Mouse (Mus musculus) MEL (cell line): Measurements from ENCODE around the gene Asap3. TPM values are rescaled to one million over a fixed set of nuclear protein-coding genes. Genes with fewer than 3 reads are reported as not detected.

Experiments used
- DNase-seq: peaks from one replicate; pipeline ENCODE4 v3.0.0; 2011; ENCODE audit warnings: low read depth, low spot score
- H3K27ac ChIP-seq: 2 replicates; pipeline ENCODE4 v1.5.1; 2012; ENCODE audit warnings: low read depth, mild to moderate bottlenecking, control low read depth, low read length, moderate library complexity; ENCODE audit not compliant: control insufficient read depth
- H3K27me3 ChIP-seq, 2 experiments: fragments of 150-350 bp in 1 of 2; sonication (generic) in 1 of 2; 2 replicates each; pipeline ENCODE4 v1.6.1; 2012; ENCODE audit warnings: low read length in 2 of 2, mild to moderate bottlenecking in 2 of 2, improper control_type of control experiment in 1 of 2, moderate library complexity in 1 of 2; ENCODE audit not compliant: insufficient read depth in 2 of 2, control insufficient read depth in 1 of 2
- H3K36me3 ChIP-seq, 2 experiments: 2 replicates each; pipeline ENCODE4 v1.6.1; 2012 to 2014; ENCODE audit warnings: low read length in 2 of 2, improper control_type of control experiment in 1 of 2, inconsistent platforms in 1 of 2, mild to moderate bottlenecking in 1 of 2; ENCODE audit not compliant: insufficient read depth in 2 of 2, control insufficient read depth in 1 of 2
- H3K4me1 ChIP-seq, 2 experiments: fragments of 150-350 bp in 1 of 2; sonication (generic) in 1 of 2; 2 replicates each; pipeline ENCODE4 v1.6.1; 2012; ENCODE audit warnings: low read length in 2 of 2, improper control_type of control experiment in 1 of 2, mild to moderate bottlenecking in 1 of 2; ENCODE audit not compliant: insufficient read depth in 2 of 2, control insufficient read depth in 1 of 2
- H3K4me3 ChIP-seq, 2 experiments: fragments of 150-350 bp in 1 of 2; sonication (generic) in 1 of 2; 2 replicates each; pipeline ENCODE4 v1.5.1; 2012; ENCODE audit warnings: low read depth in 2 of 2, low read length in 2 of 2, mild to moderate bottlenecking in 2 of 2, moderate library complexity in 2 of 2, control low read depth in 1 of 2, improper control_type of control experiment in 1 of 2; ENCODE audit not compliant: control insufficient read depth in 1 of 2, insufficient read depth in 1 of 2
- H3K79me2 ChIP-seq: 2 replicates; pipeline ENCODE4 v1.6.1; 2012; ENCODE audit warnings: mild to moderate bottlenecking, low read length, moderate library complexity; ENCODE audit not compliant: control insufficient read depth, poor library complexity, insufficient read depth
- H3K9ac ChIP-seq: 2 replicates; pipeline ENCODE4 v1.6.1; 2012; ENCODE audit warnings: low read depth, mild to moderate bottlenecking, control low read depth, low read length, moderate library complexity; ENCODE audit not compliant: control insufficient read depth, poor library complexity, severe bottlenecking
- H3K9me3 ChIP-seq: fragments of 150-350 bp; sonication (generic); replicated peaks from 2 replicates; pipeline ENCODE4 v1.6.1; 2012; ENCODE audit warnings: mild to moderate bottlenecking, low read length, improper control_type of control experiment, moderate library complexity; ENCODE audit not compliant: insufficient read depth
- BHLHE40 ChIP-seq: IDR thresholded peaks from 2 replicates; pipeline ENCODE4 v1.6.1; 2012; ENCODE audit warnings: low read depth, mild to moderate bottlenecking, inconsistent platforms, low read length, improper control_type of control experiment, borderline replicate concordance
- CHD1 ChIP-seq: IDR thresholded peaks from 2 replicates; pipeline ENCODE4 v1.6.1; 2012; ENCODE audit warnings: low read depth, mild to moderate bottlenecking, inconsistent platforms, low read length, improper control_type of control experiment
- CHD2 ChIP-seq: IDR thresholded peaks from 2 replicates; pipeline ENCODE4 v1.6.1; 2011; ENCODE audit warnings: low read length, improper control_type of control experiment
- CTCF ChIP-seq, 3 experiments: IDR thresholded peaks in 2 of 3; conservative IDR thresholded peaks in 1 of 3; 2 replicates each; pipeline ENCODE4 v1.5.1; 2011 to 2012; ENCODE audit warnings: low read length in 3 of 3, low read depth in 2 of 3, mild to moderate bottlenecking in 2 of 3, improper control_type of control experiment in 1 of 3, inconsistent platforms in 1 of 3, mixed read lengths in 1 of 3, moderate library complexity in 1 of 3; ENCODE audit not compliant: control insufficient read depth in 1 of 3, insufficient read depth in 1 of 3, poor library complexity in 1 of 3, severe bottlenecking in 1 of 3
- E2F4 ChIP-seq: IDR thresholded peaks from 2 replicates; pipeline ENCODE4 v1.6.1; 2011; ENCODE audit warnings: low read depth, low read length, improper control_type of control experiment, borderline replicate concordance
- ELF1 ChIP-seq: IDR thresholded peaks from 2 replicates; pipeline ENCODE4 v1.6.1; 2014; ENCODE audit warnings: low read depth, mild to moderate bottlenecking, inconsistent platforms, low read length, improper control_type of control experiment, moderate library complexity
- EP300 ChIP-seq, 2 experiments: IDR thresholded peaks; 2 replicates each; pipeline ENCODE4 v1.6.1; 2011; ENCODE audit warnings: improper control_type of control experiment in 2 of 2, low read length in 2 of 2, low read depth in 1 of 2, mild to moderate bottlenecking in 1 of 2
- ETS1 ChIP-seq: IDR thresholded peaks from 2 replicates; pipeline ENCODE4 v1.6.1; 2012; ENCODE audit warnings: low read depth, mild to moderate bottlenecking, inconsistent platforms, low read length, improper control_type of control experiment, moderate library complexity
- GABPA ChIP-seq: IDR thresholded peaks from 2 replicates; pipeline ENCODE4 v1.6.1; 2012; ENCODE audit warnings: low read depth, mild to moderate bottlenecking, inconsistent platforms, low read length, improper control_type of control experiment, moderate library complexity
- KAT2A ChIP-seq: conservative IDR thresholded peaks from 2 replicates; pipeline ENCODE4 v1.6.1; 2012; ENCODE audit warnings: low read depth, low read length, improper control_type of control experiment, inconsistent platforms
- MAFK ChIP-seq: IDR thresholded peaks from 2 replicates; pipeline ENCODE4 v1.6.1; 2011; ENCODE audit warnings: low read depth, mild to moderate bottlenecking, low read length, improper control_type of control experiment, borderline replicate concordance
- MAX ChIP-seq: IDR thresholded peaks from 2 replicates; pipeline ENCODE4 v1.6.1; 2011; ENCODE audit warnings: low read length, improper control_type of control experiment
- MAZ ChIP-seq: IDR thresholded peaks from 2 replicates; pipeline ENCODE4 v1.6.1; 2012; ENCODE audit warnings: low read depth, mild to moderate bottlenecking, inconsistent platforms, low read length, improper control_type of control experiment
- MEF2A ChIP-seq: IDR thresholded peaks from 2 replicates; pipeline ENCODE4 v1.6.1; 2014; ENCODE audit warnings: low read depth, mild to moderate bottlenecking, inconsistent platforms, low read length, improper control_type of control experiment; ENCODE audit not compliant: poor library complexity, insufficient replicate concordance, severe bottlenecking; ENCODE audit errors: extremely low read depth
- MXI1 ChIP-seq: IDR thresholded peaks from 2 replicates; pipeline ENCODE4 v1.6.1; 2011; ENCODE audit warnings: mild to moderate bottlenecking, low read depth, low read length, improper control_type of control experiment
- MYB ChIP-seq: IDR thresholded peaks from 2 replicates; pipeline ENCODE4 v1.6.1; 2011; ENCODE audit warnings: mild to moderate bottlenecking, low read depth, low read length, improper control_type of control experiment
- MYC ChIP-seq: IDR thresholded peaks from 2 replicates; pipeline ENCODE4 v1.6.1; 2011; ENCODE audit warnings: low read depth, mild to moderate bottlenecking, low read length, improper control_type of control experiment, moderate library complexity
- NELFE ChIP-seq: IDR thresholded peaks from 2 replicates; pipeline ENCODE4 v1.6.1; 2011; ENCODE audit warnings: low read depth, low read length, improper control_type of control experiment
- NRF1 ChIP-seq: IDR thresholded peaks from 2 replicates; pipeline ENCODE4 v1.6.1; 2014; ENCODE audit warnings: low read depth, mild to moderate bottlenecking, inconsistent platforms, low read length, improper control_type of control experiment, moderate library complexity; ENCODE audit not compliant: poor library complexity, insufficient read depth, severe bottlenecking
- POLR2A ChIP-seq, 2 experiments: IDR thresholded peaks; 2 replicates each; pipeline ENCODE4 v1.6.1; 2011 to 2012; ENCODE audit warnings: low read length in 2 of 2, mild to moderate bottlenecking in 2 of 2, control low read depth in 1 of 2, improper control_type of control experiment in 1 of 2, low read depth in 1 of 2, moderate library complexity in 1 of 2; ENCODE audit not compliant: control insufficient read depth in 1 of 2, insufficient read depth in 1 of 2, poor library complexity in 1 of 2
- POLR2AphosphoS2 ChIP-seq: IDR thresholded peaks from 2 replicates; pipeline ENCODE4 v1.6.1; 2011; ENCODE audit warnings: low read length, improper control_type of control experiment
- POLR2AphosphoS5 ChIP-seq: IDR thresholded peaks from 2 replicates; pipeline ENCODE4 v1.6.1; 2012; ENCODE audit warnings: low read depth, borderline replicate concordance, mild to moderate bottlenecking, inconsistent platforms, low read length, moderate library complexity, mixed read lengths
- RAD21 ChIP-seq: IDR thresholded peaks from 2 replicates; pipeline ENCODE4 v1.6.1; 2011; ENCODE audit warnings: mild to moderate bottlenecking, low read depth, low read length, improper control_type of control experiment
- RCOR1 ChIP-seq: IDR thresholded peaks from 2 replicates; pipeline ENCODE4 v1.6.1; 2012; ENCODE audit warnings: low read depth, mild to moderate bottlenecking, inconsistent platforms, low read length, improper control_type of control experiment
- SIN3A ChIP-seq: IDR thresholded peaks from 2 replicates; pipeline ENCODE4 v1.6.1; 2012; ENCODE audit warnings: low read length, improper control_type of control experiment, inconsistent platforms
- SMC3 ChIP-seq: IDR thresholded peaks from 2 replicates; pipeline ENCODE4 v1.6.1; 2011; ENCODE audit warnings: low read depth, low read length, improper control_type of control experiment
- TAL1 ChIP-seq: IDR thresholded peaks from 2 replicates; pipeline ENCODE4 v1.6.1; 2012; ENCODE audit warnings: mild to moderate bottlenecking, inconsistent platforms, low read length, moderate library complexity, mixed read lengths
- TBP ChIP-seq: IDR thresholded peaks from 2 replicates; pipeline ENCODE4 v1.8.0; 2011; ENCODE audit warnings: low read depth, low read length, improper control_type of control experiment
- TCF12 ChIP-seq: IDR thresholded peaks from 2 replicates; pipeline ENCODE4 v1.6.1; 2014; ENCODE audit warnings: low read depth, mild to moderate bottlenecking, inconsistent platforms, low read length, improper control_type of control experiment, moderate library complexity
- UBTF ChIP-seq: IDR thresholded peaks from 2 replicates; pipeline ENCODE4 v1.6.1; 2012; ENCODE audit warnings: low read depth, mild to moderate bottlenecking, inconsistent platforms, low read length, improper control_type of control experiment, moderate library complexity, borderline replicate concordance; ENCODE audit not compliant: insufficient read depth
- USF1 ChIP-seq: IDR thresholded peaks from 2 replicates; pipeline ENCODE4 v1.6.1; 2014; ENCODE audit warnings: low read depth, mild to moderate bottlenecking, inconsistent platforms, low read length, improper control_type of control experiment, moderate library complexity
- USF2 ChIP-seq, 2 experiments: IDR thresholded peaks; 2 replicates each; pipeline ENCODE4 v1.6.1; 2011 to 2012; ENCODE audit warnings: improper control_type of control experiment in 2 of 2, low read length in 2 of 2, borderline replicate concordance in 1 of 2, inconsistent platforms in 1 of 2, low read depth in 1 of 2, mild to moderate bottlenecking in 1 of 2; ENCODE audit not compliant: insufficient read depth in 1 of 2
- ZC3H11A ChIP-seq: IDR thresholded peaks from 2 replicates; pipeline ENCODE4 v1.6.1; 2012; ENCODE audit warnings: low read depth, mild to moderate bottlenecking, inconsistent platforms, low read length, improper control_type of control experiment
- ZKSCAN1 ChIP-seq: IDR thresholded peaks from 2 replicates; pipeline ENCODE4 v1.6.1; 2012; ENCODE audit warnings: low read depth, mild to moderate bottlenecking, inconsistent platforms, low read length, improper control_type of control experiment, moderate library complexity
- ZMIZ1 ChIP-seq: IDR thresholded peaks from 2 replicates; pipeline ENCODE4 v1.6.1; 2012; ENCODE audit warnings: low read depth, mild to moderate bottlenecking, inconsistent platforms, low read length, improper control_type of control experiment, moderate library complexity
- polyA plus RNA-seq, 2 experiments: library from polyadenylated mRNA; stranded (reverse) in 1 of 2; unstranded in 1 of 2; fragments of >175 nt in 1 of 2; fragments of >200 nt in 1 of 2; gene quantifications; 2 replicates each; pipeline versions ENCODE4 v1.2.1 to v1.2.4; 2012; ENCODE audit warnings: low replicate concordance in 2 of 2, low read depth in 1 of 2; ENCODE audit not compliant: insufficient read length in 2 of 2, insufficient read depth in 1 of 2, missing spikeins in 1 of 2
- total RNA-seq: library from RNA; depleted of rRNA; stranded (reverse); fragments of 300-350 nt; gene quantifications from 2 replicates; pipeline ENCODE4 v1.2.3, GENCODE M21; 2012

Gene Asap3
- total and polyA plus RNA-seq, 3 experiments, result 0.04 to 0.33 TPM; not detected in 1

- peaks cover 0 to 34% of the 10 kb centered on the region in 2 experiments; a peak in 2 of 4 replicates for H3K36me3 ChIP-seq
- H3K9me3 ChIP-seq, result no peaks in the 10 kb centered on the region
- peaks cover 14 to 40% of the 10 kb centered on the region in 2 experiments for H3K4me1 ChIP-seq
- H3K79me2 ChIP-seq, result peaks cover 42% of the 10 kb centered on the region
- peak overlapping the region; percentile 99 for H3K9ac ChIP-seq
- peak overlapping the region; percentile 44 to 92 for H3K4me3 ChIP-seq
- peak overlapping the region; percentile 99 for H3K27ac ChIP-seq
- DNase-seq, result peak; percentile 82
- no peaks in the 10 kb centered on the region for H3K27me3 ChIP-seq
- TF ChIP-seq ZKSCAN1 (no peak), ETS1 (peak; percentile 37; the same call in 1 of the 2 replicates), NELFE (peak; percentile 12; the same call in 1 of the 2 replicates), RCOR1 (no peak), MEF2A (no peak), RAD21 (no peak), MYC (peak; percentile 19; the same call in 1 of the 2 replicates), POLR2AphosphoS5 (no peak), MXI1 (peak; percentile 20; the same call in 1 of the 2 replicates), ELF1 (no peak), EP300 (IDR thresholded peaks at IDR 0.05; ENCODE audit: low read depth in 1 of 2, low read length in 2 of 2) (no peak), TAL1 (no peak), SMC3 (no peak), MYB (no peak), TBP (0 out of 2 replicates have a peak, but pooled peaks have one; percentile 11), ZMIZ1 (no peak), USF2 (IDR thresholded peaks at IDR 0.05; ENCODE audit: borderline replicate concordance in 1 of 2, insufficient read depth in 1 of 2, low read depth in 1 of 2, low read length in 2 of 2) (no peak), CHD2 (no peak), MAZ (no peak), NRF1 (0 out of 2 replicates have a peak, but pooled peaks have one; percentile 46), USF1 (no peak), TCF12 (no peak; the same call in none of the 2 replicates), ZC3H11A (no peak), MAFK (no peak), CTCF (IDR thresholded peaks at IDR 0.05 in 2 of 3, conservative IDR thresholded peaks at IDR 0.05 in 1 of 3; ENCODE audit: control insufficient read depth in 1 of 3, insufficient read depth in 1 of 3, low read depth in 2 of 3, low read length in 3 of 3, poor library complexity in 1 of 3, severe bottlenecking in 1 of 3) (no peak), KAT2A (no peak), GABPA (no peak), MAX (0 out of 2 replicates have a peak, but pooled peaks have one; percentile 1), BHLHE40 (no peak), CHD1 (no peak; the same call in 1 of the 2 replicates), UBTF (0 out of 2 replicates have a peak, but pooled peaks have one; percentile 55), POLR2AphosphoS2 (0 out of 2 replicates have a peak, but pooled peaks have one; percentile 34), SIN3A (peak; percentile 78; the same call in 1 of the 2 replicates), E2F4 (no peak), POLR2A (IDR thresholded peaks at IDR 0.05; ENCODE audit: control insufficient read depth in 1 of 2, insufficient read depth in 1 of 2, low read depth in 1 of 2, low read length in 2 of 2, poor library complexity in 1 of 2) (peak in 1 of 2 experiments; percentile 56; a peak in 1 of 4 replicates)
Measured at GRCm38 (mm10) chr4:136172542-136173209, 33.5 kb upstream of the Asap3 start.
